Mouse (Mus musculus) hindbrain, embryonic 11.5 days (tissue): ENCODE results near the gene Sbds. TPM values are rescaled to one million over a fixed set of nuclear protein-coding genes. Genes with fewer than 3 reads are reported as not detected.

Experiments used
- ATAC-seq: fragments of 200-750 bp; cut with Nextera tagmentation; 2 replicates; pipeline ENCODE4 v1.8.0; 2017; ENCODE audit warnings: mild to moderate bottlenecking, moderate TSS enrichment, moderate library complexity; ENCODE audit not compliant: low FRiP score
- DNase-seq: peaks from one replicate; pipeline ENCODE4 v3.0.0-alpha.2; 2015; ENCODE audit warnings: low spot score
- H3K27ac ChIP-seq: fragments of 300-500 bp; sonication (generic); 2 replicates; pipeline ENCODE4 v1.5.1; 2014; ENCODE audit warnings: mild to moderate bottlenecking, low read depth, low read length
- H3K27me3 ChIP-seq: fragments of 300-500 bp; sonication (generic); 2 replicates; pipeline ENCODE4 v1.6.1; 2014; ENCODE audit warnings: mild to moderate bottlenecking, low read length, moderate library complexity, mixed read lengths; ENCODE audit not compliant: control insufficient read depth, insufficient read depth
- H3K36me3 ChIP-seq: fragments of 300-500 bp; sonication (generic); 2 replicates; pipeline ENCODE4 v1.6.1; 2014; ENCODE audit warnings: mild to moderate bottlenecking, low read length, moderate library complexity, mixed read lengths; ENCODE audit not compliant: control insufficient read depth, insufficient read depth
- H3K4me1 ChIP-seq: fragments of 300-500 bp; sonication (generic); replicated peaks from 2 replicates; pipeline ENCODE4 v1.6.1; 2014; ENCODE audit warnings: low read length, mixed read lengths; ENCODE audit not compliant: control insufficient read depth, insufficient read depth
- H3K4me2 ChIP-seq: fragments of 300-500 bp; sonication (generic); replicated peaks from 2 replicates; pipeline ENCODE4 v1.6.1; 2014; ENCODE audit warnings: mild to moderate bottlenecking, low read depth, low read length
- H3K4me3 ChIP-seq: fragments of 300-500 bp; sonication (generic); 2 replicates; pipeline ENCODE4 v1.5.1; 2014; ENCODE audit warnings: low read depth, low read length
- H3K9ac ChIP-seq: fragments of 300-500 bp; sonication (generic); 2 replicates; pipeline ENCODE4 v1.6.1; 2014; ENCODE audit warnings: low read depth, low read length
- H3K9me3 ChIP-seq: fragments of 300-500 bp; sonication (generic); 2 replicates; pipeline ENCODE4 v1.6.1; 2016; ENCODE audit warnings: low read length; ENCODE audit not compliant: control insufficient read depth
- WGBS: fragments of 180-500 bp; shearing (Covaris S2); extraction: QIAGEN DNeasy Blood & Tissue Kit; methylation state at CpG from one replicate; pipeline ENCODE4 v1.1.7; 2014; 5-methylcytosine and 5-hydroxymethylcytosine counted together
- polyA plus RNA-seq: library from polyadenylated mRNA; unstranded; fragments of >200 nt; fragmentation: Nextera tagmentation; extraction: Ambion mirVana; gene quantifications from 2 replicates; pipeline ENCODE4 v1.2.1, GENCODE M21; 2014

Gene Sbds
- polyA plus RNA-seq, 1 experiment from 2014 or later: 75.3 TPM

GRCm38 (mm10) chr5:130241426-130241825 is 13.9 kb downstream of the Sbds start:
- no peak overlapping the region for H3K4me2 ChIP-seq
- ATAC-seq (no peak), DNase-seq (no peak)
- H3K9me3 ChIP-seq: no peaks in the 10 kb centered on the region
- no peaks in the 10 kb centered on the region for H3K4me1 ChIP-seq
- H3K9ac ChIP-seq: no peak overlapping the region
- H3K4me3 ChIP-seq: no peak overlapping the region
- peaks cover 11% of the 10 kb centered on the region for H3K36me3 ChIP-seq
- no peak overlapping the region for H3K27ac ChIP-seq
- 95% methylated on average over 12 of the region's 12 CpGs for WGBS
- no peaks in the 10 kb centered on the region for H3K27me3 ChIP-seq

GRCm38 (mm10) chr5:130239856-130240255 is 15.5 kb downstream of the Sbds start:
- Histone ChIP-seq H3K9me3 (no peaks in the 10 kb centered on the region), H3K9ac (no peak overlapping the region), H3K4me2 (no peak overlapping the region), H3K27me3 (no peaks in the 10 kb centered on the region), H3K36me3 (peaks cover 12% of the 10 kb centered on the region), H3K4me1 (no peaks in the 10 kb centered on the region), H3K4me3 (no peak overlapping the region), H3K27ac (no peak overlapping the region)
- 93% methylated on average over 2 of the region's 2 CpGs for WGBS
- ATAC-seq (no peak), DNase-seq (no peak)

- H3K36me3 ChIP-seq: peaks cover 15% of the 10 kb centered on the region
- no peak for ATAC-seq
- no peaks in the 10 kb centered on the region for H3K27me3 ChIP-seq
- no peak overlapping the region for H3K9ac ChIP-seq
- WGBS: 92% methylated on average over 7 of the region's 7 CpGs
- DNase-seq: no peak
- no peak overlapping the region for H3K4me2 ChIP-seq
- no peaks in the 10 kb centered on the region for H3K4me1 ChIP-seq
- H3K27ac ChIP-seq: no peak overlapping the region
- H3K9me3 ChIP-seq: no peaks in the 10 kb centered on the region
- no peak overlapping the region for H3K4me3 ChIP-seq
These were observed 16.1 kb downstream of the Sbds start for GRCm38 (mm10) chr5:130239236-130239635.

DNA sequence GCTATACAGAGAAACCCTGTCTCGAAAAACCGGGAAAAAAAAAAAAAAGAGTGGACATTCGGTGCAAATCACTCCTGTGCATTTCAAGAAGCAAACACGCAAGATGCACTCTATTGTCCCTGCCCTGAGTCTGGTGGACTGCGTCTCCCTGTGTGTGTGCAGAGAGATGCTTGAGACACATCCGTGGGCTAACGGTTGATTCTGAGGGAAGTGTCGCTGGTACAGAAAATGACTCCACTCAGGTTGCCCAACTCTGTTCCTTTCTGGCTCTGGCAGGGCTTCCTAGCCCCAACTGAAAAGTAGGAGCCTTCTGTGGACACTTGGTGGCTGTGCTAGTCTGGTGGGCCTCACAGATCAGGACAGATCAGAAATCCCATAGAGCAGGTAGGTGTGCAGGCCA is 19.0 kb downstream of the Sbds start:
- no peak for ATAC-seq
- Histone ChIP-seq H3K9ac (no peak overlapping the region), H3K4me2 (no peak overlapping the region), H3K9me3 (no peaks in the 10 kb centered on the region), H3K36me3 (peaks cover 35% of the 10 kb centered on the region), H3K4me3 (no peak overlapping the region), H3K27ac (no peak overlapping the region), H3K4me1 (no peaks in the 10 kb centered on the region), H3K27me3 (no peaks in the 10 kb centered on the region)
- no peak for DNase-seq
- 93% methylated on average over 8 of the region's 8 CpGs for WGBS

DNA sequence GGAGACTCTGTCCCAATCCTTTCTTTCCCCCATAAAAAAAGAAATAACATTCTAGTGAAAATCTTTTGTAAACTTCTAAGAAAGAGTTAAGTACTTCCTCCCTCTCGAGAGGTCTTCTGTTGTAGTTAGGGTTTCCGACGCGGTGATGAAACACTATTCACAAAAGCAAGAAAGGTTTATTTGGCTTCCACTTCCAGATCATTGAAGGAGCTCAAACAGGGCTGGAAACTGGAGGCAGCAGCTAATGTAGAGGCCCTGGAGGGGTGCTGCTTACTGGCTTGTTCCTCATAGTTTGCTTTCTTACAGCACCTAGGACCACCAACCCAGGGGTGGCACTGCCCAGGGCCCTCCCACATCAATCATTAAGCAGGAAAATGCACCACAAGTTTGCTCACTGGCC is 27.2 kb downstream of the Sbds start:
- WGBS: 87% methylated on average over 4 of the region's 4 CpGs
- Histone ChIP-seq H3K4me3 (no peak overlapping the region), H3K27ac (no peak overlapping the region), H3K4me2 (no peak overlapping the region), H3K9ac (no peak overlapping the region), H3K9me3 (no peaks in the 10 kb centered on the region), H3K4me1 (peaks cover 5% of the 10 kb centered on the region), H3K27me3 (no peaks in the 10 kb centered on the region), H3K36me3 (peaks cover 13% of the 10 kb centered on the region)
- DNase-seq (no peak), ATAC-seq (no peak)

DNA sequence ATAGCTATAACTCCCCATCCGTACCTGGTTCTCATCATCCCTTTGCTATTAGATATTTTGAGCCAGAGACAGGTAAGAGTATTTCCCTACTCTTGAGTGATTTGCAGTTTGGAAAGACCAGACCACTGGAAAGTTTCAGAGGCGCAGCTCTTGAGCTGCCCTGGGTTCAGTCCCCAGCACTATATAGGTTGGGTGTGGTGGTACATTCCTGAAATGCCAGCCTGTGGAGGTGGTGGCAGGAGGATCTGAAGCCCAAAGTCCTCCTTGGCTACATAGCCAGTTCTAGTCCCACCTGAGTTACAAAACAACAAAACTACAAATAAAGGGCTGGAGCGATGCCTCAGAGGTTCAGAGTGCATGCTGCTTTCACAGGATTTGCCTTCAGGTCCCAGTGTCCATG is 28.5 kb downstream of the Sbds start:
- no peaks in the 10 kb centered on the region for H3K27me3 ChIP-seq

DNA sequence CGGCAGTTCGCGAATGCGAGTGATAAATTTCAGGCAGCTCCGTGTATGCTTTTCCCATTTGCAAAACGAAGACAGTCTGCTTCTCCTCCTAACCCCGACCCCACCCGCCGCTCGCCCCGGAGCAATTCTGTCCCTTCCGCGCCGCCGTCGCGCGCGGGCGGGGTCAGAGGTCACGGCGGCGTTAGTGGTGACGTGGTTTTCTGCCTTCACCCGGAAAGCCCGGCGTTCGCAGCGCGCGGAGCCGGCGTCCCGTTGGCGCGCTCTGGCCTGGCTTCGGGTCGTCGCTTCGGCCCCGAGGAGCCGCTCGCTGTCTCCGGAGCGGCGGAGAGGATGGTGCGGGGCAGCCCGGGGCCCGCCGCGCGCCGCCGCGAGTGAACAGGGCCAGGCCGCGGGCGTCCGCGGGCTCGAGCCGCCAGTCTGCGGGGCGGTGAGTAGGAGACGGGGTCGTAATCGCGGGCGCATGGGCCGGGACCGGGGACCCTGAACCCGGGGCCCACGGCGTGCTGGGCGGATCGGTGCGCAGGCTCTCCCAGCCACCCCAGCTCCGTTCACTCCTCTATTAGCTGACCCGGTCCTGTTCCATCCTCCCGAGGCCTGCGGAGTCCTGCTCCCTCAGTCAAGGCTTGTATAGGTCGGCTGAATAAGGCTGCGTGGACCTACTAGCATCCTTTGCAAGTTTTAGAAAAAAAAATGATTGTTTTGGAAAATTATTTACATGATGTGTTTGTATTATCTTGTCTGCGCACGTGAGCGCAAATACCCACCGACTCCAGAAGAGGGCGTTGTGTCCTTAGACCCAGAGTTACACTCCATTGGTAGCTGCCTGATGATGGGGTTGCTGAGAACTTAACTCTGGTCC is 33.0 kb downstream of the Sbds start:
- Histone ChIP-seq H3K9me3 (no peaks in the 10 kb centered on the region), H3K9ac (peak overlapping the region; percentile 93), H3K4me2 (peak overlapping the region; percentile 54), H3K27me3 (no peaks in the 10 kb centered on the region), H3K4me1 (peaks cover 5% of the 10 kb centered on the region), H3K36me3 (no peaks in the 10 kb centered on the region), H3K4me3 (peak overlapping the region; percentile 95), H3K27ac (peak overlapping the region; percentile 67; the same call in 1 of the 2 replicates)
- peak; percentile 88 for ATAC-seq
- peak; percentile 95 for DNase-seq
- WGBS: 1% methylated on average over 68 of the region's 88 CpGs

More for the DNA sequence above, 28.5 kb downstream of the Sbds start:
- Histone ChIP-seq H3K27ac (no peak overlapping the region), H3K9ac (no peak overlapping the region), H3K4me3 (no peak overlapping the region), H3K4me1 (peaks cover 5% of the 10 kb centered on the region), H3K4me2 (no peak overlapping the region), H3K36me3 (0 out of 2 replicates have a peak, but pooled peaks cover 2% of the 10 kb centered on the region), H3K9me3 (no peaks in the 10 kb centered on the region)
- DNase-seq (no peak), ATAC-seq (no peak)
- WGBS: 95% methylated on average over 3 of the region's 3 CpGs

- H3K4me2 ChIP-seq: peak overlapping the region; percentile 54
- ATAC-seq: peak; percentile 55
- peak overlapping the region; percentile 37 for H3K27ac ChIP-seq
- no peaks in the 10 kb centered on the region for H3K27me3 ChIP-seq
- H3K9me3 ChIP-seq: no peaks in the 10 kb centered on the region
- peaks cover 5% of the 10 kb centered on the region for H3K4me1 ChIP-seq
- DNase-seq: no peak
- under 1% methylated on average over 10 of the region's 10 CpGs for WGBS
- no peaks in the 10 kb centered on the region for H3K36me3 ChIP-seq
- peak overlapping the region; percentile 95 for H3K4me3 ChIP-seq
- H3K9ac ChIP-seq: peak overlapping the region; percentile 93
These were observed 33.6 kb downstream of the Sbds start for GRCm38 (mm10) chr5:130221760-130222145.

DNA sequence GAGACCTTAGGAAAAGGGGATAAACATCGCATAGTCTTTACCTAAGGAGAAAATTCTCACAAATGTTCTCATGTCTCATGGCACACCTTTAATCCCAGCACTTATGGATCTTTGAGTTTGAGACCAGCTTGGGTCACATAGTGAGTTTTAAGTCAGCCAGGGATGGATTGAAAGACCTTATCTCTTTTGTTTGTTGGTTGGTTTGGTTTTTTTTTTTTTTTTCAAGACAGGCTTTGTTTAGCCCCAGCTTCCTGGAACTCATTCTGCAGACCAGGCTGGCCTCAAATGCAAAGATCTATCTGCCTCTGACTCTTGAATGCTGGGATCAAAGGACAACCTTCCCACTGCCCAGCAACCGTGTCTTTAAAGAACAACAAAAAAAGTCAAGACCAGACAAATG is 34.0 kb downstream of the Sbds start:
- H3K4me1 ChIP-seq: peaks cover 5% of the 10 kb centered on the region
- peak overlapping the region; percentile 54 for H3K4me2 ChIP-seq
- H3K36me3 ChIP-seq: no peaks in the 10 kb centered on the region
- H3K27ac ChIP-seq: no peak overlapping the region
- H3K9me3 ChIP-seq: no peaks in the 10 kb centered on the region
- 52% methylated on average over 2 of the region's 2 CpGs for WGBS
- H3K27me3 ChIP-seq: no peaks in the 10 kb centered on the region
- DNase-seq (no peak), ATAC-seq (no peak)
- H3K4me3 ChIP-seq: peak overlapping the region; percentile 95
- peak overlapping the region; percentile 93 for H3K9ac ChIP-seq
